Mouse (Mus musculus): Measurements from ENCODE around the gene Zfp609. TPM values are rescaled to one million over a fixed set of nuclear protein-coding genes. Genes with fewer than 3 reads are reported as not detected.

The Zfp609 gene
- polyA plus RNA-seq, 1 experiment from 2014 or later, result 9.2 TPM

DNA sequence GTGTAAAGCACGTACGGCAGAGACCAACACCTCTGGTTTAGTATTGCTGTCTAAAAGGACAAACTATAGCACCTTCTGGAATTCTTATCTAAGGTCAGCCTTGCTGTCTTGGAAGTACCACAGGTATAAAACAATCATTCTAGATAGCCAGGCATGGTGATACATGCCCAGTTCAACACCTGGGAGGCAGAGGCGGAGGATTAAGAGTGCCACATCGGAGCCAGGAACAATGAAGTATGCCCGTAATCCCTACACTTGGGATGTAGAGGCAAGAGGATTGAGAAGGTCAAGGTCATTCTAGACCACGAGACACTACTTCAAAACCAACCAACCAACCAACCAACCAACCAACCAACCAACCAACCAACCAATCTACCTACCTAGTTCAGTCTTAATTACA is 98.8 kb downstream of the Zfp609 start:
- ATAC-seq (ENCODE audit: insufficient read depth, low FRiP score, low TSS enrichment) (no peak), DNase-seq (ENCODE audit: low spot score) (no peak)
- H3K9me3 ChIP-seq (ENCODE audit: control insufficient read depth, low read length), result no peaks in the 10 kb centered on the region
- no peaks in the 10 kb centered on the region for H3K27me3 ChIP-seq (ENCODE audit: control insufficient read depth, insufficient read depth, low read length)
- H3K9ac ChIP-seq (ENCODE audit: low read length), result no peak overlapping the region
- WGBS, result 95% methylated on average over 6 of the region's 6 CpGs
- peaks cover 8% of the 10 kb centered on the region for H3K4me1 ChIP-seq (ENCODE audit: control insufficient read depth, insufficient read depth, low read length)
- no peak overlapping the region for H3K4me3 ChIP-seq (ENCODE audit: low read depth, low read length)
- H3K4me2 ChIP-seq (ENCODE audit: low read depth), result no peak overlapping the region
- no peak overlapping the region for H3K27ac ChIP-seq (ENCODE audit: low read depth, low read length)
- H3K36me3 ChIP-seq (ENCODE audit: control insufficient read depth, insufficient read depth, low read length), result no peaks in the 10 kb centered on the region; the same call in 1 of the 2 replicates

DNA sequence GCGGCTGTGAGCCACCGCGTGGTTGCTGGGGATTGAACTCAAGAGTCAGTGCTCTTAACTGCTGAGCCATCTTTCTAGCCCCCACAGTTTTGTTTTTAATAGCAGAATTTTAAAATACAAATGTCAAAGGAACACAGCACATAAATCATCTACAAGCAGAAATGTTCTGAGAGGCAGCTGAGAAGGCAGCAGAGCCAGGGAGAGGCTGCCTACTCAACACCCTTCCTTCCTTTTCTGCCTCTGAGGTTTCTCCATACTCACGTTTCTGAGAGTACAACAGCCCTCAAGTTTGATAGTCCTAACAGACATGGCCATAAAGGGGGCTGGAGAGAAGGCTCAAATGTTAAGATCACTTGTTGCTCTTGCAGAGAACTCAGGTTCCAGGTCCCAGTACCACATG is 99.9 kb downstream of the Zfp609 start:
- no peak for DNase-seq (ENCODE audit: low spot score)
- no peaks in the 10 kb centered on the region; the same call in 1 of the 2 replicates for H3K36me3 ChIP-seq (ENCODE audit: control insufficient read depth, insufficient read depth, low read length)
- no peak for ATAC-seq (ENCODE audit: insufficient read depth, low FRiP score, low TSS enrichment)
- no peak overlapping the region for H3K27ac ChIP-seq (ENCODE audit: low read depth, low read length)
- no peak overlapping the region for H3K4me3 ChIP-seq (ENCODE audit: low read depth, low read length)
- 89% methylated on average over 4 of the region's 4 CpGs for WGBS
- H3K4me2 ChIP-seq (ENCODE audit: low read depth), result no peak overlapping the region
- no peaks in the 10 kb centered on the region for H3K27me3 ChIP-seq (ENCODE audit: control insufficient read depth, insufficient read depth, low read length)
- no peaks in the 10 kb centered on the region for H3K9me3 ChIP-seq (ENCODE audit: control insufficient read depth, low read length)
- no peak overlapping the region for H3K9ac ChIP-seq (ENCODE audit: low read length)
- H3K4me1 ChIP-seq (ENCODE audit: control insufficient read depth, insufficient read depth, low read length), result peaks cover 8% of the 10 kb centered on the region

DNA sequence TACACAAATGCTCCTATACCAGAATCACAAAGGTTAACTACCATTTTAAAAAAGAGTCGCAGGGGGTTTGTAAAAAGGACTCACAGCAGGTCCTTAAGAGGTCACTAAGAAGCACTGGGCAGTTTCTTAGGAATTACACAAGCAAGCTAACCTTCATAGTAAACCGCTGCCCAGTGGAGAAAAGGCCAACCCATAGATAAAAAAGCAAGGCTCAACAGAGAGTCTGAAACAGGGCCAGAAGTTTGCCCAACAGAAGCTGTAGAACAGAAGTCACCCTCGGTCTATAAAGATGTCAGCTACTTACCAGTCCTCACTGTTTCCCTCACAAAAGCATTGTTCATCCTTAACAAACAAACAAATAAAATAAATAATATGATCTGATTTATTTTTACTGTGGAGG is 100.9 kb downstream of the Zfp609 start:
- Histone ChIP-seq H3K9ac (ENCODE audit: low read length) (no peak overlapping the region), H3K36me3 (ENCODE audit: control insufficient read depth, insufficient read depth, low read length) (no peaks in the 10 kb centered on the region), H3K4me3 (ENCODE audit: low read depth, low read length) (no peak overlapping the region), H3K27me3 (ENCODE audit: control insufficient read depth, insufficient read depth, low read length) (no peaks in the 10 kb centered on the region), H3K4me1 (ENCODE audit: control insufficient read depth, insufficient read depth, low read length) (peaks cover 9% of the 10 kb centered on the region), H3K27ac (ENCODE audit: low read depth, low read length) (no peak overlapping the region), H3K9me3 (ENCODE audit: control insufficient read depth, low read length) (no peaks in the 10 kb centered on the region), H3K4me2 (ENCODE audit: low read depth) (no peak overlapping the region)
- no peak for DNase-seq (ENCODE audit: low spot score)
- WGBS, result 96% methylated on average over 3 of the region's 3 CpGs
- ATAC-seq (ENCODE audit: insufficient read depth, low FRiP score, low TSS enrichment), result no peak

DNA sequence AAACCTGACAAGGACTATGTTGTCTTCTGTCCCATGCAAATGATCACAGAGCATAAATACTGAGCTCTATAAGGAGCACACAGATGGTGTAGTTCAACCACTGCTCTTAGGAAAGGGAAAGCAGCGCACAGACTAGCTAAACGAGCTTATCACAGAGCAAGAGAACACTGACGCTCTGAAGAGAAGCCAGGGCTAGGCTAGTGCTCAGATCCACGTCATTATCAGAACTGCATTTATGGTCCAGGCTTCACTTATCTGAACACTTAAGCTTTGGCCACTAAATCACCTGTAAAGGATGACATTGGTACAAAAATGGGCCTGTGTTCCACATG is 102.1 kb downstream of the Zfp609 start:
- 70% methylated on average over 4 of the region's 4 CpGs for WGBS
- H3K4me2 ChIP-seq (ENCODE audit: low read depth), result no peak overlapping the region
- H3K36me3 ChIP-seq (ENCODE audit: control insufficient read depth, insufficient read depth, low read length), result no peaks in the 10 kb centered on the region
- H3K27me3 ChIP-seq (ENCODE audit: control insufficient read depth, insufficient read depth, low read length), result no peaks in the 10 kb centered on the region
- peaks cover 14% of the 10 kb centered on the region for H3K4me1 ChIP-seq (ENCODE audit: control insufficient read depth, insufficient read depth, low read length)
- ATAC-seq (ENCODE audit: insufficient read depth, low FRiP score, low TSS enrichment), result no peak
- no peak overlapping the region for H3K9ac ChIP-seq (ENCODE audit: low read length)
- H3K4me3 ChIP-seq (ENCODE audit: low read depth, low read length), result no peak overlapping the region
- H3K27ac ChIP-seq (ENCODE audit: low read depth, low read length), result peak overlapping the region; percentile 17; the same call in 1 of the 2 replicates
- H3K9me3 ChIP-seq (ENCODE audit: control insufficient read depth, low read length), result no peaks in the 10 kb centered on the region
- DNase-seq (ENCODE audit: low spot score), result no peak

DNA sequence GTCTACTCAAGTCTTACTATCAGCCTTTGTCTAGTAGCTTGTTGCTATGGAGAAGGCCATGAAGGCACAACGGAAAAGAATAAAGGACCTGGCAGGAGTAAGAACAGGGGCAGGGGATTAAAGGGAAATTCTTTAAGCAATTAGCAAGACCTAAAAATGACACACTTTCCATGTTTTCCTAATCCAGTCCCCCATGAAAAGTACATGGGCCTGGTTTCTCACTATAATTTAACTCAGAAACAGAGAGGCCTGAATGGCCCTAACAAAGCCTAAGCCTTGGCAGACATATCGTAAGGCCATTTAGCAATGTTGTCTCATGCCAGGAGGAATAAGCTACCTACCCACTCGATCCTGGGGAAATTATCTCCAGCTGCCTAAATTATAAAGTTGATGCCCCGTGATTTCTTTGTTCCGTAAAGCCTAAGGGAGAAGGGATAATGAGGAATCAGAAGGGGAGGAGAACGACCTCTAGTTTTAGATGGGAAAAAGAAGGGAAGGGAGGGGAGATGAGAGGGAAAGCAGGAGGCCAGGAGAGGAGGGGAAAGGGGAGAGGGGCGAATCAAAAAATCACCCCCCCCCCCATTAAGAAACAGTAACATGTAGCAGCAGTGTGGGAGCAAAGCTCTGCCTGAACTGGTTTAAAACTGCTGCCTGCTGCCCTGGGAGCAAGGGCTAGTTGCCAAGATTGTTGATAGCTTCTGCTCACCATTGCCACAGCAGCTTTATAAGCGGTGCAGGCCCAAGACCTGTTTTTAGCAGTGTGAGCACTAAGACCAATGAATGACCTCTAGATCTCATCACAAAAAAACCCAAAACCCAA is 102.7 kb downstream of the Zfp609 start:
- Histone ChIP-seq H3K4me2 (ENCODE audit: low read depth) (no peak overlapping the region), H3K4me1 (ENCODE audit: control insufficient read depth, insufficient read depth, low read length) (peaks cover 14% of the 10 kb centered on the region), H3K4me3 (ENCODE audit: low read depth, low read length) (no peak overlapping the region), H3K9ac (ENCODE audit: low read length) (no peak overlapping the region), H3K27ac (ENCODE audit: low read depth, low read length) (peak overlapping the region; percentile 24; the same call in 1 of the 2 replicates), H3K36me3 (ENCODE audit: control insufficient read depth, insufficient read depth, low read length) (no peaks in the 10 kb centered on the region), H3K27me3 (ENCODE audit: control insufficient read depth, insufficient read depth, low read length) (no peaks in the 10 kb centered on the region), H3K9me3 (ENCODE audit: control insufficient read depth, low read length) (no peaks in the 10 kb centered on the region)
- ATAC-seq (ENCODE audit: insufficient read depth, low FRiP score, low TSS enrichment) (no peak), DNase-seq (ENCODE audit: low spot score) (no peak)
- 55% methylated on average over 8 of the region's 8 CpGs for WGBS

DNA sequence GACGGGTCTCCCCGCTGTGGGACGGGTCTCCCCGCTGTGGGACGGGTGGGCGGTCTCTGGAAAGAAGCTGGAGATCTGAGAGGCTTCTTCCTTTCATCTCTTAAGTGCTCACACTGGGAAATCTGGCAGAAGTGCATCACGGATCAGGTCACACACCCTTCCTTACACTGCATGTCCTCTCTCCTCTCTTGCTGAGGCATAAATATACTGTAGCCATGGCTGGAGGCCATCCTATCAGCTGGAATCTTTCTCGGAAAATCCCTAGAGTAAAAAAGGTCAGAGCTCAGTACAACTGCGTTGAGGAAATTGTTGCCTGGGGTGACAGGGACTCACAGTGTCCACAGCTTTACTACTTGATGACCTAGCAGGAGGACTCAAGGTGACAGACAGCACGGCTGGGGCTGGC is 106.2 kb downstream of the Zfp609 start:
- ATAC-seq (ENCODE audit: insufficient read depth, low FRiP score, low TSS enrichment), result no peak

DNA sequence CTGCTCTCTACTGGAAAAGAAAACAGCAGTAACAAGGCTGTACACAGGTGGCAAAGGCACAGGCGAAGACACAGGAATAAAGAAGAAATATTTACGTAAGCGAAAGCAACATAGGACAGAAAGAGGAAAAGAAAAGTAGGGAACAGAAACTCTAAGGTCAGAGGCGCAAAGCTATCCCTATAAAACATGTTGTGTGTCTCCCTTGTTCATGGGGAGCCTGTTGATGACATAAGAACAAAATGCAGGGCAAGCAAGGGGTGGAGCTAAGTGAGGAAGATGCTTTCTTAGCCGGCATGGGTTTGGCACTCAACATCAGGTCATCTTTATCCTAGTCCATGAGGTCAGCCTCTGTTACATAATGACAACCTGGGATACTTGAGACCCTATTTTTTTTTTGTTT is 109.2 kb downstream of the Zfp609 start:
- Histone ChIP-seq H3K27me3 (ENCODE audit: control insufficient read depth, insufficient read depth, low read length) (no peaks in the 10 kb centered on the region), H3K4me2 (ENCODE audit: low read depth) (no peak overlapping the region), H3K4me1 (ENCODE audit: control insufficient read depth, insufficient read depth, low read length) (peaks cover 6% of the 10 kb centered on the region), H3K9me3 (ENCODE audit: control insufficient read depth, low read length) (no peaks in the 10 kb centered on the region), H3K4me3 (ENCODE audit: low read depth, low read length) (no peak overlapping the region), H3K36me3 (ENCODE audit: control insufficient read depth, insufficient read depth, low read length) (no peaks in the 10 kb centered on the region), H3K27ac (ENCODE audit: low read depth, low read length) (no peak overlapping the region), H3K9ac (ENCODE audit: low read length) (no peak overlapping the region)
- DNase-seq (ENCODE audit: low spot score) (no peak), ATAC-seq (ENCODE audit: insufficient read depth, low FRiP score, low TSS enrichment) (no peak)
- WGBS, result 91% methylated on average over 5 of the region's 5 CpGs

More for the DNA sequence above, 106.2 kb downstream of the Zfp609 start:
- Histone ChIP-seq H3K27me3 (ENCODE audit: control insufficient read depth, insufficient read depth, low read length) (no peaks in the 10 kb centered on the region), H3K4me3 (ENCODE audit: low read depth, low read length) (no peak overlapping the region), H3K4me1 (ENCODE audit: control insufficient read depth, insufficient read depth, low read length) (peaks cover 14% of the 10 kb centered on the region), H3K4me2 (ENCODE audit: low read depth) (no peak overlapping the region), H3K9ac (ENCODE audit: low read length) (no peak overlapping the region), H3K27ac (ENCODE audit: low read depth, low read length) (no peak overlapping the region), H3K9me3 (ENCODE audit: control insufficient read depth, low read length) (no peaks in the 10 kb centered on the region), H3K36me3 (ENCODE audit: control insufficient read depth, insufficient read depth, low read length) (no peaks in the 10 kb centered on the region)
- no peak for DNase-seq (ENCODE audit: low spot score)
- WGBS, result 33% methylated on average over 10 of the region's 10 CpGs

DNA sequence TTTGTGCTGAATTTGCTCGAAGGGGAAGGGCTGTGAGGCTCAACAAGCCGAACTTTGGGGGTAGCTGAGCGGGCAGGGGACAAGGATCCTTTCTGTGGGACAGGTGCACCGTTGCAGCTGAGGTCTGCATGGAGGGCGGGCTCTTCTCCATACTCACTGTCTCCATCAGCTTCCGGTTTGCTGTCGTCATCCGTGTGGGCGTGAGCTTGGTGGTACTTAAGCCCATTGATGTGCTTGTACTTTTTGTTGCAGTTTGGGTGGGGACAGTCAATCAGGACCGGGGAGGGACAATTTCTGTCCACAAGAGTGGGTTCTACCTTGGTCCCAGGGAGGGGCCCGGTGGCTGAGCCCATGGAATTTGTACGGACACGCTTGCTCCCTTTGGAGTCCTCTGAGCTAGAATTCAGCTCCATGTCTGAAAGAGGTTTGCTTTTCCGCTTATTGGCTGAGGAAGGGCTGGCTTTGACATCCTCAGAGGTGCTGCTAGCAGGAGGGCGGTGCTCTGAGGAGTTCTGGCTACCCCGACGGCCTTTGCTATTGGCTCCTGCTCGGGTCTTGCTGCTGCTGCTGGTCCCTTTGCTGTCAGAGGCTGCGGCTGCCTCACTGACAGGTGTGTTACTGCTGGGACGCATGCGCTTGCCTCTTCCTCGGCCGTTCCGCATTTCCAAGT is 123.3 kb downstream of the Zfp609 start:
- no peak for ATAC-seq (ENCODE audit: insufficient read depth, low FRiP score, low TSS enrichment)
- DNase-seq (ENCODE audit: low spot score), result no peak
- no peak overlapping the region for H3K4me3 ChIP-seq (ENCODE audit: low read depth, low read length)
- H3K36me3 ChIP-seq (ENCODE audit: control insufficient read depth, insufficient read depth, low read length), result peaks cover 13% of the 10 kb centered on the region
- no peak overlapping the region for H3K9ac ChIP-seq (ENCODE audit: low read length)
- no peaks in the 10 kb centered on the region for H3K4me1 ChIP-seq (ENCODE audit: control insufficient read depth, insufficient read depth, low read length)
- H3K4me2 ChIP-seq (ENCODE audit: low read depth), result no peak overlapping the region
- no peaks in the 10 kb centered on the region for H3K9me3 ChIP-seq (ENCODE audit: control insufficient read depth, low read length)
- H3K27ac ChIP-seq (ENCODE audit: low read depth, low read length), result no peak overlapping the region
- H3K27me3 ChIP-seq (ENCODE audit: control insufficient read depth, insufficient read depth, low read length), result no peaks in the 10 kb centered on the region
- 91% methylated on average over 24 of the region's 24 CpGs for WGBS

DNA sequence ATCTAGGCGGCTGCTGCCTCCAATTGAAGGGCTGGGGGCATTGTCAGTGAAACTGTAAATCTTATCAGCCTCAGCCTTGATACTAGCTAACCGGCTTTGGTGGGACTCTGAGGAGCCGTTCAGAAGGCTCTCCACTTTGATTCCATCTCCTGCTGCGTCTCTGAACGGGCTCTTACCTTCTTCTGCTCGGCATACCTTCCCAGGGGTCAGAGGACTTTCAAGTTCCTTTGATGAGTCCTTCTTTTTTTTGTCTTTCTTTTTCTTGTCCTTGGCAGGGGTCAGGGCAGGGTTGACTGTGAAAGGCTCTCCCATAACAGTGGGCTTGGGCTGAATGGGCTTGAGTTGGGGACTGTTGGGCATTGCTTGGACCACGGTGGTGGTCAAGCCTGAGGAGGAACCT is 124.1 kb downstream of the Zfp609 start:
- no peaks in the 10 kb centered on the region for H3K4me1 ChIP-seq (ENCODE audit: control insufficient read depth, insufficient read depth, low read length)
- H3K27me3 ChIP-seq (ENCODE audit: control insufficient read depth, insufficient read depth, low read length), result no peaks in the 10 kb centered on the region
- H3K27ac ChIP-seq (ENCODE audit: low read depth, low read length), result no peak overlapping the region
- DNase-seq (ENCODE audit: low spot score), result no peak
- no peak for ATAC-seq (ENCODE audit: insufficient read depth, low FRiP score, low TSS enrichment)
- no peak overlapping the region for H3K9ac ChIP-seq (ENCODE audit: low read length)
- peaks cover 15% of the 10 kb centered on the region for H3K36me3 ChIP-seq (ENCODE audit: control insufficient read depth, insufficient read depth, low read length)
- no peak overlapping the region for H3K4me3 ChIP-seq (ENCODE audit: low read depth, low read length)
- 77% methylated on average over 7 of the region's 7 CpGs for WGBS
- H3K4me2 ChIP-seq (ENCODE audit: low read depth), result no peak overlapping the region
- H3K9me3 ChIP-seq (ENCODE audit: control insufficient read depth, low read length), result no peaks in the 10 kb centered on the region

Measured in neural tube, embryonic 11.5 days (tissue).